Mouse (Mus musculus) cerebellum, adult 9-11 months (tissue): ENCODE measurements around the gene Pirt.

ENCODE experiments used
- DNase-seq: peaks from one replicate; pipeline ENCODE4 v3.0.0; 2022

The Pirt gene

DNA sequence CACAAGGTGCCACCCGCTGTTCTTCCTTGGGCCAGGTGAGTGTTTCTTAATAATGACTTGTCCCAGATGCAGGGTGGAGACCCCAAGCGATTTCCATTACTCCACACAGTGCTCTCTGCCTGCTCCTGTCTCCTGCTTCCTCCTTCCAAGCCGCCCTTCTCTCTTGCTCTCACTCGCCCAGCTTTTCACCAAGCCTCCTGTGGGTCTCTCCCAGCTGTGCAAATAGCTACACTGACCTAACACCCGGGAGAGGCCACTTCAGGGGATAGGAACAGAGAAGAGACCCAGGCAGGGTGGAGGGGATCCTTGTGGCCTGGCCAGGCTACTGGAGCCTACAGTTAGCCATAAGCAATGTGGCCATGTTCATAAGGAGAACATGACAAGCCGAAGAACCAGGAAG lies 35.1 kb downstream of the Pirt start:
- no peak for DNase-seq

DNA sequence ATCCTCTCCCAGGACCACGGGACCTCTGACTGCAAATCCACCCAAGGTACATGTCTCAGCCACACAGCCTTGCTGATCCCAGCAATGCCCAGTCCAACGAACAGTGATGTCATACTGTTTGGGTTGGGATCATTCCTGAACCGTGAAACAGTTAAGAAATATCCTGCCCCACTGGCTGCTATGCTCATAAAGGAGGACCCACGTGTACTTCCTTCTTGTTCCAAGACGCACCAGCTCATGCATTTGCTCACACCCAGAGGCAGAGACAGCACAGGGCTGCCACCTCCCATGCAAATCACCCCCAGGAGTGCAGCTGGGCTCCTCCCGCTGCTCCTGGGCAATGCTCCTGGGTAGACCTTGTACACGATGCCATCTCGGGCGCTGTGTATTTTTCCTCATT lies 44.5 kb downstream of the Pirt start, which contains the start of gene Tmem238l:
Gene Tmem238l, plus strand, starts transcription at position 336 of the 400 bp plus-strand sequence.
- no peak for DNase-seq

DNA sequence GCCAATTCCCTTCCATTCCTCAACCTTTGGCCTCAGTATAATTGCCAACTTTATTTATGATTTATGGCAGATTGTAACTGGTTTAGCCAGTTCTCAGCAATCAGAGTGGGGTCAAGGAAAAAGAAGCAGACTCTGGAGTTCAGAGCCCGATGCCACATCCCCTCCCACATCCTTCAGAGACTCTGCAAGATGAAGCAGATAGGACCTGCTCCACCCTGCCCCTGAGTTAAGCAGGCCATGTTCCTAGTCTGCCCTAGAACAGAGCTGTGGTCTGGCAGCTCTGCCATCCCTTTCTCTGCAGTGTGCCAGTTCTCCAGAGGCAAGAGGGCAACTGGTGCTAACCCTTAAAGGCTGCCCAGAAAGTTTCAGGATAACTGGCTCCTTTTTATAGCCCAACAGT lies 49.0 kb downstream of the Pirt start:
- no peak for DNase-seq

DNA sequence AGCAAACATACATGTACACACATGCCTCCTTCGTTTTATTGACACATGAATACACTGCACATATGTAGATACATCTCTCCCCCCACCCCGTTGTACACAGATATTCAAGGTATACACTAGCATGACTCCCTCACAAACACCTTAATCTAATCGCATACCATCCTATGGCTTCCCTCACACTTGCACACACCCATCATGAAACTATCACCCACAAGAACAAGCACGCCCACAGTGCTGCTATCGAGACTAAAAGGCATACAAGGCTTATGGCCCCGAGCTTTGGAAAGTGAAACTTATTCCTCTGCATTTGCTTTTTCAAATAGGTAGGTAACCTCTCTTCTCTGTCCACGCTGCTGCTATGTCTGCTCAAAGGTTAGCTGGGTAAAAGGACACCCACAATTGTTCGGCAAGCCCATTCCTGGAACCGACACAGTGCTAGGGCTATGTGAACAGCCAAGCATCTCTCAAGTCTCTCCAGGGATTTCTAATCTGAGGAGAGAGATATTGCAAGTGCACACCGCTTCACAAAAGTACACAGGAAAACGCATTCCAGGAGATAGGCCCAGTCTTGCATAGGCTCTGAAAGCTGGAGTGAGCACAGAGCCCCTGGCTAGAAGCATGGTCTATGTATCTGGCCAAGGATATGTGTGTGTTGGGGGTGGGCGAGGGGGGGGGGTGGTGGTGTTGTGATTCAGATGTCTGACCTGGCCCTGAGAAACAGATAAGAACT lies 49.8 kb downstream of the Pirt start:
- DNase-seq: no peak

DNA sequence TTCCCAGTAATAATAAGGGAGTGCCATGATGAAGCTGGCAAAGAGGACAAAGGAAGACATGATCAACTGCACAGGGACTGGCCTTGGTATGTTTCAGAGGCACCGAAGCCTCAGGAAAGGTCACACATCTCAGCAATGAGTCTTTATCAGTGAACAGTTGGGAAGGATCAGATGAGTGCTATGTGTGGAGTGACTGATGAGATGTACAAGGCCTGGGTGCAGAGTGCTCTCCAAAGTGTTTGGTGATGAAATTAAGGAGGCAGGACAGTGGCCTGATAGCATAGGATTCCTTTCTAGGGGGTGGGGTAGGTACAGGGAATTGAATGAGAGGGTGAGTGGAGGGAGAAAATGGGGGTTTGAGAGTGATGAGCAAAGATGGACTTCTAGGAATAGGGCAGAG lies 51.7 kb downstream of the Pirt start:
- no peak for DNase-seq

DNA sequence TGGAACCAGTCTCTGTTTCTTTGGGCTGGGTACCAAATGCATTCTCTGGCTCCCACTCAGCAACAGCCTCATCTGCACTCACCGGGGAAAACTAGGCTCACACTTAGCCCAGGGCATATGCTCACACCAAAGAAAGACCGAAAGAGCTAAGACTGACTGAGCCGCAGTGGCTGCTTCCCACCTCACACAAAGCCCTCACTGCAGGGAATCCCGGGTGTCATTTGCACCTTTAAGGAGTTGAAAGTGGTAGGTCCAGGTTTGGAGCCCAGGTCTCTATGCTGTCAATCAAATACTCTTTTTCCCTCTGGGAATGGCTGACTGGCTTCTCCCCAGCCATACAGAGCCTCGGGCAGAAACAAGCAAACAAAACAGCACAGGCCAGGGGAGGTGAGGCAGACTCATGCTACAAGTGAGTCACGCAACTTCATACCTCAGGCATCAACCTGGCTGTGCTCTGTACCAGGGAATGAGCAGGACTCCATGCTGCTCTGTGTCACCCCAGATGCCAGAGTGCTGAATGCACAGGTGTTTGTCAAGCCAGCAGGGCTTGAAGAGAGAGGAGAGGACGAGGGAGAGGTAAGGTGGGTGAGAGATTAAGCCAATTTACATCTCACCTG lies 54.8 kb downstream of the Pirt start:
- no peak for DNase-seq

DNA sequence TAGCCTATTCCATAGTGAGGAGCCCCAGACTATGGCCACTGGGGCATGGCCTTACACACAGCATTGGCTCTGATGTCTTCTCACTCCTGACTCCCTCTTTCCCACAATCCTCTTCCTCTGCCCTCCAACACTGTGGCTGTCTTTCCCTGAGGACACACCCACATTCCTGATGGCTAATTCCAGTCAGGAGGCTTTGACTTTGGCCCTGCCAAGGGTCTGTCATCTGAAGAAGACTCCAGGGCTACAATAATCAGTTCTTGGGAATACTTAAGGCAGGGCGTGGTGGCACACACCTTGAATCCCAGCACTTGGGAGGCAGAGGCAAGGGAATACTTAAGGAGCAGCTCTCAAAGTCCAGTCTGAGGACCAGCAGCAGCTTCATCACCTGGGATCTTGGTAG lies 56.8 kb downstream of the Pirt start:
- DNase-seq: no peak

DNA sequence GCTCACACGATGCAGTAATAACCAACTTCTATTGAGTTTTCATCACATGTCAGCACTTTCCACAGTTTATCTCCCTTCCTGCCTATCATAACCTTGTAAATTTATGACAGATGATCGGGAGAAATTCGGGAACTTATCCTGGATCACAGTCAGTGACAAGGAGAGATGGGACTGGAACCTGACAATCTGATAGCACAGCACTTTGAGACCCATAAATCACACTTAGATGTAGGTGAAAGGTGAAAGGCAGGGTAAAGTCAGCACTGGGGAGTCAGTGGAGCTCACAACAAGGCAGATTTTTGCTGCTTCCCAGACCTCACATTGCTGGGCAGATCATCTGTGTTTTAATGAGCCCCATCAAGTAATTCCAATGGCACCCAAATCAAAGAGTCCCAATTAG lies 61.7 kb downstream of the Pirt start:
- no peak for DNase-seq

DNA sequence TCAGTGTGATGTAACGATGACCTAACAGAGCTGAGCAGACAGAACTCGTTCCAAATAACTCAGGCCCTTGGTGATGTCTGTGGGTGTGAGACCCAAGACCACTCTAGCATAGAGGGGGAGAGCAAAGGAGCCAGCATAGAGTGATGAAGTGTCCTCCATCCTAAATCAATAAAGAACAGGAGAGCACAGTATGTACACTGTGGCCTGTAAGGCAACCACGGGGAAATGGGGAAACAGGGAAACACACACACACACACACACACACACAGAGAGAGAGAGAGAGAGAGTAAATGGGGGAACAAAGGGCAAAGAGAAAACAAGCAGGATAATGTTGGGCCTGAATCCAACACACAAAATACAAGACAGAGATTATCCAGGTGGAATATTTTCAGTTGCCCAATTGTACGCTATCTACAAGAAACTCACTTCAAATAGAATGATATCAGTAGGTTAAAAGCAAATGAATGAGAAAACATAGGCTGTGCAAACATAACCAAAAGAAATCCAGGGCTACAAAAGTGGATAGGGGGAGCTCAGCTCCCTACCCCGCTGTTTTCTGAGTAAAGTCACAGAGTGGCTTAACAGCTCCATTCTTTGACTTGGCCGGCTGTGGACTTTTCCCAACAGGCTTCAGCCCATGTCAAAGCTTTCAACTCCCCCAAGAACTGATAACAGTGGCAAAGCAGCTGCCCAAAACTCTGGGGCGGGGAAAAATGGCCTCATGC lies 64.0 kb downstream of the Pirt start:
- no peak for DNase-seq
